Mouse (Mus musculus): ENCODE results near the gene Pcgf6. TPM values are rescaled to one million over a fixed set of nuclear protein-coding genes. Genes with fewer than 3 reads are reported as not detected.
A peak's percentile ranks its signal among the peaks of the same experiment; 100 is the strongest.
"Not testable (repeated sequence)": the region's sequence is repeated elsewhere in the genome, so short reads cannot be mapped to it uniquely, and the experiment has no call there.

Pcgf6 gene
- total RNA-seq, 4 experiments from 2014 or later = 3.6 to 6.3 (median 5.0) TPM

DNA sequence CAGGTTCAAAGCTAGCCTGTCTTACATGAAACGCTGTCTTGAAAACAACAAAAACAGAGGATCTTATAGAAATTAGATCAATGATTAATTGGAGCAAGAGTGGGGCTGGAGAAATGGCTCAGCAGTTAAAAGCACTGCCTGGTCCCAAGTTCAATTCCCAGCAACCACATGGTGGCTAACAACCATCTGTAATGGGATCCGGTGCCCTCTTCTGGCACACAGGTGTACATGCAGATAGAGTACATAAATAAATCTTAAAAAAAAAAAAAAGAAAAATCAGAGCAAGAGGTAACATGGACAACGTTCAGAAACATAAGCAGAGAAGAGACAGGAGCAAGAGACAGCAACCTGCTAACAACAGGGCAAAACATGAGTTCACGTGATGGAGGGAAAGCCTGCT, 24.2 kb downstream of the Pcgf6 start:
- no peak for DNase-seq (ENCODE audit: low spot score in 2 of 2)

DNA sequence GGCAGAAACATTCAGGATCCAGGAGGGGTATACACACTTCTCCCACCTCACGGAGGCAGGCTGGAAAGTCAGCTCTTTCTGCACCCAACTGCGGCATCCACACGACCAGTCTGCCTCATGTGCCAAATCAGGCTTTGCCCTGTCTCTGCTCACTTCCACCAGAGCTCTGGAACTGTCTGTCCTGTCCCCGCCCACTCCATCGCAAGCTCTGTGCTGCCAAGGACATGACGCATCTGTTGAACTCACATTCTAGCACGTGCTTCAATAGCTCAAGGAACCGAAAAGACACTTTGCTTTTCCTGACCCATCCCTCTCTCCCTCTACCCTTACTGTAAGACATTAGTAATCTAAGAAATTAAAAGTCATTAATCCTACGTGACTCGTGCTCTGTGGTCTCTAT, 25.8 kb downstream of the Pcgf6 start:
- no peak for DNase-seq (ENCODE audit: low spot score in 2 of 2)

DNA sequence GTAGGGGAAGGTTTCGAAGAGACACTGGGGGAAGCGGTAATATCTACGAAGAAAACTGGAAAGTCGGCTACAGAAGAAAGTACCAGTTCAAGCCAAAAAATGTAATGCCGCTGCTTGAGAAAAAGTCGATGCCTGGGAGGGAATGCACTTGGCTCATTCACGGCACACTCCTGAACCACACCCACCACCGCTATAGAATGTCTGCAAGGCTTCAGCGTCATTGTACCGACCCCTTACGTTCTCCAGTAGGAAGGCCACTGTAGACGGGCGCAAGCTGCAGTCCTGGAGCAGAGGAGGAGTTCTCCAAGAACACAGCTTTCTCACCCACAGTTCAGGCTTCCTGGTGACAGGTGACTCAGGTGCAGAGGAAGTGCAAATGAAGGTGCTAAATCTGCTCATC, 27.2 kb downstream of the Pcgf6 start:
- DNase-seq (ENCODE audit: low spot score in 2 of 2) = no peak

DNA sequence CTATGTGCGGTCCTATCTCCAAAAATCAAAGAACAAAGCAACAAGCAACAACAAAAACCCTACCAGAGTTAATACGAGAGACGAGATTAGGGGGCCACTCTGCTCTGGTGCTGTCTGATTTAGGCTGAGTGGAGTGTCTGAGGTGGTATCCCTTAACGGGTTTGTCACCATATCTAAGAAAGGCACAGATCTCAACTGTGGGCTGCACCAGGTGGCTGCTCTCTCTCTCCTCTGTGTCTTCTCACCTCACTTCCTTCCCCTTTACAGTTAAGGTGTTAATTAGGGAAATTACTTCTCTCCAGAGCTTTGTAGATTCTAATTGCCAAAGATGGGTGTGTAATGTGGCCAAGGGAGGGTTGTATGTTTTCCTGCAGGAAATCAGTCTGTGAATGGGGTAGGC, 28.0 kb downstream of the Pcgf6 start:
- no peak for DNase-seq (ENCODE audit: low spot score in 2 of 2)

DNA sequence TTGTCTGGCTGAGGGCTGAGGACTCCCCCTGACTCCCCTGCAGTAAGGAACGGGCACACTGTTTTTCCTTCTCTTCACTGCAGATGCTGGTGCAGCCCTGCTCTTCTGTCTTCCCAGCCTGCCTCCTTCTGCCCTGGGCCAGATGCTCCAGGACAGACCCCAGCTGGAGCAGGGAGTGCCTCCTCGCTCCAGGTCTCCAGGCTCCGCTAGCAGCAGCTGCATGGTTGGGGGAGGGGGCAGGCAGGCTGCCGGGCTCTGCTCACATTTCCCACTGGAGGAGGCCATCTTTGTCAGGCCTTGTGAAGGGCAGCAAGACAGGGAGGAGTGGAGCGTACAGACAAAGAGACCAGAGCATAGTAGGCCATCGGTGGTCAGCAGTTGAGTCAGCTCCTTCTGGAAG, 31.4 kb downstream of the Pcgf6 start:
- DNase-seq (ENCODE audit: low spot score in 2 of 2) = no peak

DNA sequence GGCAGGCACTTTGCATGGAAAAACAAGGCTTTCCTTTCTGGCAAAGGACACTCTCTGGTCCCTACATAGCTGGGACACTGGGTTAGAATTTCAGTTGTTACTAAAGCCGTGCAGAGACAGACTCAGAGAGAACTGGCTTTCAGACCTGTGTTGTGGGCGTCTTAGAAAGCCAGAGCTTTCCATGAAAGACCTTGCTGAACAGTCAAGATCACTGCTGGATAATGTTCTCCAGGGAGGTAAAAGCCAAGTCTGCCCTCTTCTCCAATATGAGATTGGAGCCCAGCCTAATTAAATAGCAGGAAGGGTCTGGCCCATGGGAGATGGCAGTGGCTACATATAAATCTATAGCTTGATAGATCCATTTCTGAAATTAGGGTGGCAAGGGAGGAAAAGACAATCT, 32.4 kb downstream of the Pcgf6 start:
- no peak for DNase-seq (ENCODE audit: low spot score in 2 of 2)

DNA sequence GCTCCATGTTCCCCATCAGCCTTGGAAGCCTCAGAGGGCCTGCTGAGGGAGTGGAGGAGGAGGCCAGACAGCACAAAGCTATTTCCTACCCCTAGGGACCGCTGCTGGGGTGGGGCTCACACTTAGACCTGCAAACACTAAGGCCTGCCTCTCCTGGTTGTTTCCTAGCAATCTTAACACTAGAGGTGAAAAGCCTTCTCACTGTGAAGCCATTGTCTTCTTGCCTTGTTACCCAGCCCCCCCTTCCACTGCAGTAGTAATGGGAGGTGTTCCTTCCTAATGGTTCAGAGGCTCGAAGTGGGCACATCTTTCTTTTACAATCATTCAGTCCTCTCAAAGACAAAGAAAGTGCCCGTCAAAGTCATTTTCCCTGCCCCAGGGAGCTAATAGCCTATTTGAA, 32.9 kb downstream of the Pcgf6 start:
- DNase-seq (ENCODE audit: low spot score in 2 of 2) = no peak

DNA sequence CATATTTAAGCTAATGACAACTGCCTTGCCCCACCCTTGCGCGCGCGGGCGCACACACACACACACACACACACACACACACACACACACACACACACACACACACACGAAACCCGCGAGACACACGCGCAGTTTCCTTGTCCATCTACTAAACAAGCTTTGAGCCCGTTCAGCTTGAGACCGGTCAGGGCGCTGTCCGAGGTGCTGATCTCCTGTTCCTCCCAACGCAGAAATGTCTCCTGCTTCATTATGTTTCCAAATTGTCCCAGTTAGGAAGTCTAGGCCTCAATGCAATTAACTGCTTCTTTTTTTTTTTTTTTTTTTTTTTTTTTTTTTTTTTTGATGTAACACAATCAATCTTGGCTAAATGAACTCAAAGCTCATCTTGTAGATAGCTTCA, 34.2 kb downstream of the Pcgf6 start:
- DNase-seq (ENCODE audit: low spot score in 2 of 2) = peak; percentile 30

DNA sequence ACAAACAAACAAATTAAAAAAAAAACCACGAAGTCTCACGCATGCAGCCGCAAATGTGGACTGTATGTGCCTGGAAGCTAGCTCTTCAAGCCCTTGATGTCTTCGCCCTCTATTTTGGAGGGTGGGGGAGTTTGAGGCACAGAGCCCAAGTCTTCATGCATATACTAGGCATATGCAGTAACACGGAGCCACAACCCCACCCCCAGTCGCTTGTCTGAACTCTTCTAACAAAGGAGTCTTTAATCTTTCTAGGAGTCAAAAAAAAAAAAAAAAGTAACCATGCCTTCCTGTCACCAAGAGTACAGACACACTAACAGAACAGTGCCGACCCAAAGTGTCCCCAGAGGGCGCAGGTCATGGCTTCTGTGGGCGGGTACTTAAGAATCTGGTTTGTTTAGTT, 34.7 kb downstream of the Pcgf6 start:
- no peak for DNase-seq (ENCODE audit: low spot score in 2 of 2)

DNA sequence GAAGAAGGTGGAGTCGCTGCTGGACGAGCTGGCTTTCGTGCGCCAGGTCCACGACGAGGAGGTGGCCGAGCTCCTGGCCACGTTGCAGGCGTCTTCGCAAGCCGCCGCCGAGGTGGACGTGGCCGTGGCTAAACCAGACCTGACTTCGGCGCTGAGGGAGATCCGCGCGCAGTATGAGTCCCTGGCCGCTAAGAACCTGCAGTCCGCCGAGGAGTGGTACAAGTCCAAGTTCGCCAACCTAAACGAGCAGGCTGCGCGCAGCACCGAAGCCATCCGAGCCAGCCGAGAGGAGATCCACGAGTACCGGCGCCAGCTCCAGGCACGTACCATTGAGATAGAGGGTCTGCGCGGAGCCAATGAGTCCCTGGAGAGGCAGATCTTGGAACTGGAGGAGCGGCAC, 35.3 kb downstream of the Pcgf6 start:
- DNase-seq (ENCODE audit: low spot score in 2 of 2) = no peak

DNA sequence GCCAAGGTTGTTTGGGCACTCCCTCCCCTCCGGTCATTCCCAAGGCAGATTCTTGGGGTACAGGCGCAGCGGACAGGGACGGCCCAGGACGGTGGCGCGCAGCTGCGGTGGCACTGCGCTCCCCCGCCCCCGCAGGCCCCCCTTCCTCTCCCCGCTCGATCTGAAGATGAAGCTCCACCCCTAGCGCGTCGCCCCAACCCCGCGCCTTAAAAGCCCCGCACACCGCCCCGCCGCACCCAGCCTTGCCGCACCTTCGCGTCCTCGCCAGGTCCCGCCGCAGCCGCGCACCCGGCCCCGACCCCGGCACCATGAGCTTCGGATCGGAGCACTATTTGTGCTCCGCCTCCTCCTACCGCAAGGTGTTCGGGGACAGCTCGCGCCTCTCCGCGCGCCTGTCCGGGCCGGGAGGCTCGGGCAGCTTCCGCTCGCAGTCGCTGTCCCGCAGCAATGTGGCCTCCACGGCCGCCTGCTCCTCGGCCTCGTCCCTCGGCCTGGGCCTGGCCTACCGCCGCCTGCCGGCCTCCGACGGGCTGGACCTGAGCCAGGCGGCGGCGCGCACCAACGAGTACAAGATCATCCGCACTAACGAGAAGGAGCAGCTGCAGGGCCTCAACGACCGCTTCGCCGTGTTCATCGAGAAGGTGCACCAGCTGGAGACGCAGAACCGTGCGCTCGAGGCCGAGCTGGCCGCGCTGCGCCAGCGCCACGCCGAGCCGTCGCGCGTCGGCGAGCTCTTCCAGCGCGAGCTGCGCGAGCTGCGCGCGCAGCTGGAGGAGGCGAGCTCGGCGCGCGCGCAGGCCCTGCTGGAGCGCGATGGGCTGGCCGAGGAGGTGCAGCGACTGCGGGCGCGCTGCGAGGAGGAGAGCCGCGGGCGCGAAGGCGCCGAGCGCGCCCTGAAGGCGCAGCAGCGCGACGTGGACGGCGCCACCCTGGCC, 36.0 kb downstream of the Pcgf6 start, which contains the start of the genes Ina and Nt5c2:
Ina (plus strand) TSS at position 252 of the 935 bp plus-strand sequence.
Nt5c2 (minus strand) TSS at position 707 of the 935 bp plus-strand sequence.
- DNase-seq (ENCODE audit: low spot score in 2 of 2) = no peak

DNA sequence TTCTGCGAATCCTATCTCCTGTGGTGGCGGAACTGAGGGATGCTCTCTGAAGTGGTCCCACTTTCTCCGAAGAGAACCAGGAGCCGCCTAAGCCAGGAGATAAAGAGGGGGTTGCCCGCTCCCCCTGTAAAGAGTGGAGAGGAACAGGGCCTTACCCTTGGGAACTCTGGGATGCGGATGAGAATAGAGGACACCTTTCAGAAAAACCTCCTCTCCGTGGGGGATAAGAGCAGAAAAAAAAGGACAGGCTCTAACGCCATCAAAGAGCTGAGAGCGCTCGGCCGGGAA, 36.6 kb downstream of the Pcgf6 start:
- no peak for DNase-seq (ENCODE audit: low spot score in 2 of 2)

DNA sequence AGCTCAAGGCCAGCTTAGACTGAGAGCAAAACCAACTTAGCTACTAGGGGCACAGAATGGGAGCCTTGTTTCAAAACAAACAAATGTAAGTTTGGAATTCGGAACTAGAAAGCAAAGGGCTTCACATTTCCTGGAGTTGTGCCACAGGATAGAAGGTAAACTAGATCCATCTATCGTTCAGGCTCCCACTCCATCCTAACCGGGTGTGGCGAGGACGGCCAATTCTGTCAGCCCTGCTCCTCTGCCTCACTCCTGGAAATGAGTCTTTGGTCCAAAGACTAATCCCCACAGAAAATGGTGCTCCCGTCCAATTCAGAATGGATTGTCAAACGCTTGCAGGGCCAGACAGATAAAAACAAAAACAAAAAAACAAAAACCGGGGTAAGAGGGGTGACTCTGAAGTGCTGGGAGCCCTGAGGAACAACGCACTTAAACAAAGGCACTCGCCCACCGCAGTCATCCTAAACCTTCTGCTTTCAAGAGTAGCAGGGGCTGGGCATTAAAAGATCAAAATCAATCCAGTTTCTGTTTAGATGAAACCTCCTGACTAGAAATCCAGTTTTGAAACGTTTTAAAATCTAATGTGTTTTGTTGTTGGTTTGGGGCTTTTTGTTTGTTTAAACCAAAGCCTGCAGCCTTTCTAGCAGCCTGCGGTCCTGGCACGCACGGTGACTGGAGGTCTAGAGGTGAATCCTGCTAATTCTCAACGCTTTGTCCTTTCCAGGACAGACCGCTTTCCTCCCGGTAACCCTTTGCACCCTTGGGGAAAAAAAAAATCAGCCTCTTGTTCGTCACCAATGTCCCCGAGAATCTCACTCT, 37.2 kb downstream of the Pcgf6 start:
- DNase-seq (ENCODE audit: low spot score in 2 of 2) = no peak

DNA sequence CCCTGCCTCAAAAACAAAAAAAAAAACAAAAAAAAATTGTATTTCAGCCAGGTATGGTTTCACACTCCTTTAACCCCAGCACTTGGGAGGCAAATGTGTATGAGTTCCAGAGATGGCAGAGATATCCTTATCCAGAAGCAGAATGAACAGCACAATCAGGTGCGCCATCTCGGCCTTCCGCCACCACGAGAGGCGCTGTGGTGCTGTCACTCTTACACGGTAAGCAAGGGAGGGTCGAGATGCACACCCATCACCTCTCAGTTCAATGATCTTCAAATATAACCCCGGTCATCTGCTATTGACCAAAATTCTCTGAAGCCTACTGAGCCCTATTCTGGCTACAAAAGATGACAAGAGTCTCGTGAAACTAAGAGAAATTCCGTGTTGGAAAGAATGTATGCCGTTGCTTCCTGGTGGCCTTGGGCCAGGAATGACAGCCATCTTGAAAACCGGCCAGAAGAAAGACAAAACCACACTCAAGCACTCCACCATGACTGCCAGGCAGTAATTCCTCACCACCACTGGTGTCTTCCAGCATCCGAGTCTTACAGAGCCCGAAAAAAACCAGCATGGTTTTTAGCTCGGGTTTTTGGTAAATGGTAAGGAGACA, 38.1 kb downstream of the Pcgf6 start:
- DNase-seq (ENCODE audit: low spot score in 2 of 2) = no peak

DNA sequence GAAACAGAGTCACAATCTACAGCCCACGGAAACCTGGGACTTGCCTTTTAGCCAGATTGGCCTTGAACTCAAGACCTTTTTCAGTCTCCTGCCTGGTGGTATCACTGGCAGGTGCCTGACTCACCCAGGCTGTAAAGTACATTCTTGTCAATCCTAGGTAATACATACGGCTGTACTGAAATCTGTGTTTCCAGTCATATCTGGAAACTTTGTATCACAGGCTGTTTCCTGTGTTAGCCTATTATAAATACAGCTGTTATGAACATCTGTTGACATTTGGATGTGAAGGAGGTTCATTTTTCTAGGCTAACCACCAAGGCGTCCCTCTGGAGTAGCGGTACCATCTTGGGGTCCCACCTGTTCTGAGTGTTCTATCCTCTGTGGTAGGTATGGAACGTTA, 40.8 kb downstream of the Pcgf6 start:
- no peak for DNase-seq (ENCODE audit: low spot score in 2 of 2)

DNA sequence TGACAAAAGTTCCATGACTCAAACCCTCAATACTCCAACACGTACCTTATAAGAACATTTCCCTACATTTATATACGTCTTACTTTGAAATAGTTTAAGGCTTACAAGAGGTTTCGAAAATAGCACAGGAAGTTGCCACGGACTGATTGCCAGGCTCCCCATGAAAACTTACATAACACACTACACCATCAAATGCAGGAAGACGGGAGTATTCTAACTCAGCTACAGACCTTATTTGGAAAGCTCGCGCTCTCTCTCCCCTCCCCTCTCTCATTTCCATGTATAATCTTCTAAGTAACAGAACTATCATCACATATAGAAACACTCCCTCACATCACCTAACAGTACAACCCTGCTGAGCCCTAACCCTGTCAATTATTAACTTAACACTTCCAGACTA, 41.3 kb downstream of the Pcgf6 start:
- no peak for DNase-seq (ENCODE audit: low spot score in 2 of 2)

DNA sequence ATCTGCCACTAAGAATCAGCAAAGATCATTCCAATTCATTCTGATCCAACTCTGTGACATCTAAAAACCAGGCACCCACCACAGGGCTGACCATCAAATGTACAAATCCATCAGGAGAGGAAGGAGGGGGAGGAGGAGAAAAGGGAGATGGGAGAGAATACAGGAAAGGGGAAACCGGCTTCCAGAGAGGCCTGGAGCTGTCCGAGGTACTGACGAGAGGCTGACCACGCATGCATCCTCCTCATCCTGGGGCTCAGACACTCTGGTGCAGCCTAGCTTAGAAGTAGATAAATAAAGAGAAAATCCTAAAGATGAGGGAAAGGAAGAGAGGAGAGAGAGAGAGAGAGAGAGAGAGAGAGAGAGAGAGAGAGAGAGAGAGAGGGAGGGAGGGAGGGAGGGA, 44.4 kb downstream of the Pcgf6 start:
- no peak for DNase-seq (ENCODE audit: low spot score in 2 of 2)

DNA sequence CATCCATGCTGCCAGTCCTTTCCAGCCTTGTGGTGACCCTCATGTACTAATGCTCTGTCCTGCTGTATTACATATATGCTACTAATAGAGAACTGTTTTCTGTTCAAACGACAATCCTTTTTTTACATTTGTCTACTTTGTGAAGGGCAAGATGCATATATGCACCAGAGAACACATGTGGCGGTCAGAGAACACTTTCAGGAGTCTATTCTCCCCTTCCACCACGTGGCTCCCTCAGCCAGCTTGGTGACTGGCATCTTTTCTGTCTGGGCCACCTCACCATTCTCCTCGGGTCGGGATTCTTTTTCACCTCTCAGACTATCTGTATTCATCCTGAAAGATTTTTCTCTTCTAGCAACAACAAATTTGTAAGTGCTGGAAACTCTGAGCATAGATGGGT, 44.8 kb downstream of the Pcgf6 start:
- DNase-seq (ENCODE audit: low spot score in 2 of 2) = no peak

DNA sequence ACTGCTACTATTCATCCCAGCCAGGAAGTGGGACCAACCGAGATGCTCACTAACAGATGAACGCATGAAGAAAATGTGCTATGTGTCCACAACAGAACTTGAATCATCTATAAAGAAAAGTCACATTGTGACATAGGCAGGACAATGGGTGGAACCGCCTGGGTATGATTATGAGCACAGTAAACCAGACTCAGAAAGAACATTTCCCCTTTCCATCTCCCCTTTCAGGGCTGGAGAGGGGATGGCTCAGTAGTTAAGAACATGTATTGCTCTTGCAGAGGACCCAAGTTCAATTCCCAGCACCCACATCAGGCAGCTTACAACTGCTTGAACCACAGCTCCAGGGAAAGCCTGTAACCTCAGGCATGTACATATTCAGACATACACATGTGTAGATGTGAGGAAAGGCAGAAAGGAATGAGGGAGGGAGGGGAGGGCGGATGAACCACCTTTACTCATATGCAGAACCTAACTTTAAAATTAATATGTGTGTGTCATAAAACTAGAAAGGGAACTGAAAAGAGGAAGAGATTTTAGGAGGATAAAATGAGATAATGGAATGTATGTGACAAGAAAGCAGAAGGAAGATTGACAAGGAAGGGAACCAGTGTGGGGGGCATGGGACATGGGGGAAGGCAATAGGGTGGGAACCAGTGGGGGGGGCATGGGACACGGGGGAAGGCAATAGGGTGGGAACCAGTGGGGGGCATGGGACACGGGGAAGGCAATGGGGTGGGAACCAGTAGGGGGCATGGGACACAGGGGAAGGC, 46.8 kb downstream of the Pcgf6 start:
- no peak for DNase-seq (ENCODE audit: low spot score in 2 of 2)

DNA sequence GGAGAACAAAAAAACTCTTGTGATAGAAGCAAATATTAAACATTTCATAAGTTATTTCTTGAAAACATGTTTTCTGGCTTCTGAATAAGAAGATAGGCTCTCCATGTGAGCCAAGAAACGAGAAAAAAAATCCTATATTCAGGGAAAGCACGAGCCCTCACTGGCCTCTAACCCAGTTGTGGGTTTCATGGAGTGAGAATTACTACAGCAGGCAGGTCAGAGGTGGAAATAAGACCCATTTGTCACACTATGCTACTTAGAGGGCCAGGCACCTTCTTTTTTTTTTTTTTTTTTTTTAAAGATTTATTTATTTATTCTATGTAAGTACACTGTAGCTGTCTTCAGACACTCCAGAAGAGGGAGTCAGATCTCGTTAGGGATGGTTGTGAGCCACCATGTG, 50.3 kb downstream of the Pcgf6 start:
- not testable (repeated sequence) for DNase-seq (ENCODE audit: low spot score in 2 of 2)

DNA sequence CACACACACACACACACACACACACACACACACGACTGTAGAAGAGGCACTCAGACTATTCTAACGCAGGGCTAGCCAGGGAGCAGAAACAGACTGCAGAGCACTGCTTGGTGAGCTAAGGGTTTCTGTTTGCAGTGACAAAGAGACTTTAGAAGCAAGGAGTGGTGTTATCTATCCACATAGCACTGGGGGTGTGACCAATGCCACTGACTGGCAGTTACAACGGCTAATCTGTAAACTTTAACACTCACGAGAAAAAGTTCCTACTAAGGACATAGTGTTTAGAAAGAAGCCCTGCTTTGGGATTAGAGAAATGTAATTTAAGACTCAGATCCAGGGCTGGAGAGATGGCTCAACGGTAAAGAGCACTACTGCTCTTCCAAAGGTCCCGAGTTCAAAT, 51.0 kb downstream of the Pcgf6 start:
- no peak for DNase-seq (ENCODE audit: low spot score in 2 of 2)
